Mouse (Mus musculus) retina, embryonic 14.5 days (tissue): ENCODE results near the gene Cartpt.
"Not testable (repeated sequence)": the region's sequence is repeated elsewhere in the genome, so short reads cannot be mapped to it uniquely, and the experiment has no call there.

Experiments used
- DNase-seq: peaks from one replicate; pipeline ENCODE4 v3.0.0-alpha.2; 2015; ENCODE audit warnings: low spot score

The Cartpt gene

DNA sequence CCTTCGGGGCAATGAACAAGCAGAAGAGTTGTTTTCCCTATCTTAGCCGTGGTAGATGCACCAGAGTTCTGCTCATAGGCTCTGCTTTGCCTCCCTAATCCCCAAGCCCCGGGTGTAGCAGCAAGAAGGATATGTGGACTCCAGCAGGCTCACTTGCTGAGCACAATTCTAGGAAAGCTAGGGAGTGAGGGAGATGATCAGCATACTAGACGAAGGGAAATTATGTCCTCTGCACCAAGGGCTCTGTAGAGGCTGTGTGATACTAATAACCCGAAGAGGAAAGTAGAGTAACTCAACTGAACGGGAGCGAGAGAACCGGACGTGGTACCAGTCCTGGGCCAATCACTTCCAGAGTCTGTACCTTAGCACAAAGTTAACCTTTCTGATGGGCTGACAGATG, at the start of gene Cartpt:
TSS of gene Cartpt (minus strand) at position 127 of the 400 bp plus-strand sequence.
- DNase-seq = no peak

DNA sequence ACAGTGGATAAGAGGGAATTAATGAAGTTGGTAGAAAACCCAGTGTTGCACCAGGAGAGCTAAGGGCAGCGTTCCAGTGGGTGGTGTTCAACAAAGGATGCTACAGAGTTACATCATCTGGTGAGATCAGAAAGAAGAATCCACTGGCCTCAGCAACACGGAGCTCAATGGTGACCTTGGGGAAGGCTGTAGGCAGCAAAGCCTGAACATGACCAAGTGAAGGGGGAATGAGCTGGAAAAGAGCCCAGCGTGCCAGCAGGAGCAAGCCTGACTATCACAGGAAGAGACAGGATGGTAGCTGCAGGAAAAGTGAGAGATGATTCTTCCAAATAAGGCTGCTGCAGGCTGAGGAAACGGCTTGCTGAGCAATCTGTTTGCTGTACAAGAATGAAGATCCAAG, 46.5 kb upstream of the Cartpt start:
- no peak for DNase-seq

DNA sequence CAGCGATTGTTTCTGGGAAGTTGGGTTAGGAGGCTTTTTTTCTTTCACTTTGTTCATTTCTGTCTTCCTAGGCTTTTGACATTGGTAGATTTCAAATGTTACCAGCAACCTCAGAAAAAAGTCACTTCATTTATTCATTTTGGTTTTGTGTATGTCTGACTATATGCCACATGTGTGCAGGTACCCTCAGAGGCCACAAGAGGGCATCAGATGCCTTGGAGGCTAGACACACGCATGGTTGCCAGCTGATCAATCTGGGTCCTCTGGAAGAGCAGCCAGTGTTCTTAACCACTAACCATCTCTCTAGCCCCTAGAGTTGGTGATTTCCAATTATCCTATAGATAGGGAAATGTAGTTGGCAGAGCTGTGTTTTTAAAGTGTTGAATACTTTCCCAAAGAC, 42.6 kb upstream of the Cartpt start:
- no peak for DNase-seq

DNA sequence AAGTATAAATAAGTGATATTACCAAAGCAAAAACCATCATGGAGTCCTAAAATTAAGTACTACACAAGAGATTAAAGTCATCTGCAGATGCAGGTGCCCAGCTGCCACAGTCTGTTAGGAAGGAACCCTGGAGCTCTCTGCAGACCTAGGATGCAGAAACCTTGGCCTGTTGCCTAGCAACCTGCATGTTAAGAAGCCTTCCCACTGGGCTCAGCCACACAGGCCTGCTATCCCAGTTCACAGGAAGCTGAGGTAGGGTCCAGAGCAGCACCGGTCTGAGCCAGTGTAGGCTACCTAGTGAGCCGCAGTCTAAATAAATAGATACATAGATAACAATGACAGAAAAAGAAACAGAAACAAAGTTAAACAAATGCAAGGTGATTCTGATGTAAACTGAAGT, 39.7 kb upstream of the Cartpt start:
- DNase-seq = peak; percentile 70

DNA sequence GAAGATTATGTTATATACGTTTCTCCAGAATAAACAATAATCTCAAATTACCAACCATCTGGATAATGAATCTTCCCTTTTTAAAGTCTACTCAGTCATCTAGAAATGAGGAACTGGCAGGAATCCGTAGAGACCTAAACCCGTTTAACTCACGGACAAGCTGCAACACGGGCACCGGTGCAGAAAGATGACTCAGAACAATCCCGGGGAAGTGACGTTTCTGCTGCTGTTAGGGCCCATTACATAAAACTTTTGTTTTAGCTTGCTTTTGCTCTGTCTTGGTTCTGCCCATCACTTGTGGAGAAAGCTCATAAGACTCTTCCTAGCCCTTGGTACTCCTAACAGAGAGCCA, 38.4 kb upstream of the Cartpt start:
- DNase-seq = no peak

DNA sequence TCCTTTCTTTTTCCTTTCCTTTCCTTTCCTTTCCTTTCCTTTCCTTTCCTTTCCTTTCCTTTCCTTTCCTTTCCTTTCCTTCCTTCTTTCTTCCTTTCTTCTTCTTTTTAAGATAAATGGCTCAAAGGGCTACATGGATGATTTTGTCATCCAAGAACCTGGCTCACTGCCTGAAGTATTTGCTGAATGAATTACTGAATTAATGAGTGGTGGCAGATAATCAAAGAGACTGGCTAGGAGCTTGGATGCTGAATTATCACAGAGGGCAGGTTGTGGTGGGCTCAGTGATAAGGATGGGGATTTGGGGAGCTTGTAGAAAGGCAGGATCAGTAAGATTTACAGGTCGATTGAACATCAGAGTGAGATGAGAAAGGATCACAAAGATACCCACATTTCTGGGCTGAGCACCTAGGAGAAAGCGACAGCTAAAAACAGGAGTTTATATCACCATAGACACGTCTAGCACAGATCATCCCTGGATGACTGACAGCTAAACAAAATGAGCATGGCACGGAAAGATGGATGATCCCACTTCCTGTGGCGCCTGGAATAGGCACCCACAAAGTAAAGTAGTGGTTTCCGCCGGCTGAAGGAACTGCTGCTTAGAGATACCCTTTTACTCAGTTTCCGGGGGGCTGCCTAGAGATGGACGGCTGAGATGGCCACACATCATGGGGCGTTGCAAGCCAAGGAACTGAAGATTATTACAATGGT, 37.9 kb upstream of the Cartpt start:
- DNase-seq = no peak

DNA sequence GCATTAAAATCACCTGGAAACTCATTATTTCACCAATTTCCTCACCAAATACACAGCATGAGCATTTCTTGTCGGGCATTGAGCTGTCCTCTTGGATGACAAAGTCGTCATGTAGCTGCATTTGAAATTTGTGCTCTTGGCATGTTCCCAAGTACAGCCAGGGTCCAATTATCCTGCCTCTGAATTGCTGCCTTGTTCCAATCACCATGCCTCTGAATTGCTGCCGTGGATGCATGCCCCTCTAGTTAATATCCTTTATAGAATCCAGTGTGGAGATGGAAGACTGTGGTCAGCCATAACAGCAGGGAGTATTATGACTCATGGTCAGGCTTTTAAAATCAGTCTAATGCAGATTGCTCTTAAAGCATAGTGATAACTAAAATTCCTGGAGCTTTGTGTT, 36.9 kb upstream of the Cartpt start:
- no peak for DNase-seq

DNA sequence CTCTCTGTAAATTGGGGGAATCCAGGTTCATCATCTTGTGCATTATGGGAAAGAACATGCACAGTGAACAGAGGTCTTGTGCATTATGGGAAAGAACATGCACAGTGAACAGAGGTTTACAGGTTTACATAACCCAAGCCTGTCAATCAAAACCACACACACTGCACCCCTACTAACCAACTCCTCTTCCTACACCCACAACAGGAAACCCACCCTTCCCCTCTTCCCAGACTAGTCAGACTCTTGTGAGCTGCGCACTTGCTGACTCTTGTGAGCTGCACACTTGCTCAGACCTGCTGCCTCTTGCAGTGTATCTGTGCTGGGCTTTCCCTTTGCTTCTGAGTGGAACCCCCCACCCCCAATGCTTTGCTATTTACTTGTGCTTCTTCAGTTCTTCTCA, 31.5 kb upstream of the Cartpt start:
- no peak for DNase-seq

DNA sequence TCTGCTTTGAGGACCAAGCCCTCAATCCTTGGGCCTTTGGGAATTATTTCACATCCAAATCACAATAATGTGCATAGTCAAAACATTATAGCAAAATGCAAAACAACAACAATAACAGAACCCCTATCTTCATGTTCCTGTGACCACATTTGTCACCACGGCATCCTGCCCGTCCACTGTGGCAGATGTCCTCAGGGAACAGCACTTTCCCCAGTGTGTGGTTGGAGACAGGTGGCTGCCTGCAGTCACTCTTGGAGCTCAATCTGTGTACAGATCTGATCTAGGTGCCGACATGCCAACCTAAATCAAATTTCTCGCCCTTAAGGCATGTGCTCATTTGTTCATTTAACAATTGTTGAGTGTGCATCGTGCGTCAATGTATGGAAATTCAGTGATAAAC, 30.6 kb upstream of the Cartpt start:
- no peak for DNase-seq

DNA sequence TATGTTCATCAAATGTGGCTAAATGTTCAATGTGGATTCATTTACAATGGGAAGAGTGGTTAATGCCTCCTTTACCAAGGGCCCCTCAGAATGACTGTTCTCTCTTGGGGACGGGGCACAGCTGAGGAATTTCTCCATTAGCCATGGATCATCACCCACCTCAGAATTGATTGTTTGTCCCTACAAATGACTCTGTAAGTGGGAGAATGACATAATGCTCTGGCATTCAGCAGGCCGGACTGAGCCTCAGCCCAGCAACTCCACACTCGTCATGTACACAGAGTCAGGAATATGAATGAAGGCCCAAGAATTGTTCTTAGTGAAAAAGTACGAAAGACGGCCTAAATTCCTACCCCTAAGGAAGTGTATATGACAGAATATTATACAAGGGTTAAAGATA, 25.4 kb upstream of the Cartpt start:
- peak; percentile 50 for DNase-seq

DNA sequence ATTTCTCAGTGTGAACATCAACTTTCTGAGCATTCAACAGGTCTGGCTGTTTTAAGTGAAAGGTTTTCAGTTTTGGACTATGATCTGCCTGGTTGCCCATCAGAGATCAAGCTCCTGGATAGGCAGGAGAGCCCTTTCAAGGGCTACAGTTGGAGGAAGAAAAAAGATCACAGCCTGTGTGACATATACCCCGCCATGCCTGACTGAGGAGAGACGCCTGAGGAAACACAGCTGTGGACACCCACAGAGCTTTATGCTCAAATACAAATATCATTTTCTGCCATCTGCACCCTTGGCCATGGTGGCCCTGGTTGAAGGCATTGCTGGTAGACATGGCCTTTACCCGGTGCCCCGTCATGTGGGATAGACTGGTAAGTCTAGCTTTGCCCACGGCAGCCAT, 14.7 kb upstream of the Cartpt start:
- no peak for DNase-seq

DNA sequence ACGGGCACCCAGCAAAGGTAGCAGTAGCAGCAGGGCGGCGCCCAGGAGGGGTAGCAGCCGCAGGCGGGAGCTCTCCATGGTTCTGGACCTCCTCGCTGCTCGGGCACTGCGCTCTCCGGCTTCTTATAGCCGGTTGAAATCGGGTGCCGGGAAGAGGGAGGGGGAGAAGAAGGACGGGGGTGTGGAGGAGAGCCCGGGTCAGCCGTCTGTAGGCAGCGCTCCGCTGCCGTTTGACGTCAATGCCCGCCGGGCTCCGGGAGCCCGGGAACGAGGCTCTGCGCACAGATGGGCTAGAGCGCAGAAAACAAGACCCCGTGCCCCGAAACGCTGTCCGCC, 366 bp downstream of the Cartpt start:
- peak; percentile 76 for DNase-seq

DNA sequence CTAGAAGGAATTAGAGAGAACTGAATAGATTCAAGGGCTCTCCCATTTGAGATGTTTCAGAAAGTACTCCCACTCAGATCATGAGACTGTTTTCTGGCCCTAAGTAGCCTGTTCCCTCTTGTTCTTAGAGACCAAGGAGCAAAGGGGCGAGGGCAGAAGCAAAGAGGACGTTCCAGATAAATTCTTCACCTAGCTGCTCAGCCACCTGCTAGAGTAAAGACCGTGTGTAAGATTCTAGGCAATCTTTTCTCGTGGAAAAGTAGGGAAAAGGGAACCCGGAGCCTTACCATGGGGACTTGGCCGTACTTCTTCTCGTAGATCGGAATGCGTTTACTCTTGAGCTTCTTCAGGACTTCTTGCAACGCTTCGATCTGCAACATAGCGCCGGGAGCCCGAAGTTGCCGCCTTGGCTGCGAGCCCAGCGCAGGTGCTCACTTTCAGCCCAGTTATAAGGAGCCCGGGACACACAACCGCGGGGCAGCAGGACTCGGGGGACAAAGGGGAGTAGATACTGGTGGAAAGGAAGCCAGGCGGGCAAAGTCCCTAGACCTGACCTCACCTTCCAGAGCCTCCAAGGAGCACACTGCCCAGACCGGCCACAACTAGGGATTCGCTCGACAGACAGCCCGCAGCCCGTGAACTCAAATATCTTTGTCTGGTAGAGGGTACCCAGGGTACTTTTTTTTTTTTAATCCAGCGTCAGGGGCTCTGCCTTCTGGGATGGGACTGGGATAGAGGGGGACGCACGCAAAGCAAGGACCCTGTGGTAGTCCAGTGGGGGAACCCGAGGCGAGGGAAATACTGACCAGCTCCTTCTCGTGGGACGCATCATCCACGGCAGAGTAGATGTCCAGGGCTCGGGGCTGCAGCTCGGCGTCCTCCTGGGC, 978 bp downstream of the Cartpt start:
- peak; percentile 23 for DNase-seq

DNA sequence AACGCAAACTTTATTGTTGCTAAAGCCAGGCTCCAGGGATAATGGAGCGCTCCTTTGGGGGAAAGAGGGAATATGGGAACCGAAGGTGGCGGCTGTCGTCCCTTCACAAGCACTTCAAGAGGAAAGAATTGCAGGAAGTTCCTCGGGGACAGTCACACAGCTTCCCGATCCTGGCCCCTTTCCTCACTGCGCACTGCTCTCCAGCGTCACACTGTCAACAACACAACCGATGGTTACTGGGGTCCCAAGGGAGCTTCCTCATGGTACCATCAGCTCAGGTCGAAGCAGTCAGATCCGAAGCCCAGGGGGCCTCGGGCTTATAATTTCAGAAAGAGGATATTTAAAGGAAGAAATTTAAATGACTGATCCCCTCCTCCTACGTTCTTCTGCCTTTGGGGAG, 2.1 kb downstream of the Cartpt start:
- no peak for DNase-seq

DNA sequence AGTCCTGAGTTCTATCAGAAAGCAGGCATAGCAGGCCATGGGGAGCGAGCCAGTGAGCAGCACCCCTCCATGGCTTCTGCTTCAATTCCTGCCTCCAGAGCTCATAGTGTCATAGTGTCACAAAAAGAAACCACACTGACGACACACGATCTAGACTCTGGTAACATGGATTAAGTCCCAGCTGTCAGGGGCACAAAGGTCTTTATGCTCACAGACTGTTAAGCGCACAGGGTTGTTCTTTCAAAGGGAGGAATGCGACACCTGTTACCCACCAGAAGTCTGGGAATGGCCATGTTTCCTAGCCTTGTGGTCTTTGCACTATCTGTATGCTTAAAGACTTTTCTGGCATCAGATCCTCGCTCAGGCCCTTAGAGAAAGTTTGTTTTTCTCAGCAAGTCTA, 15.3 kb downstream of the Cartpt start:
- no peak for DNase-seq

DNA sequence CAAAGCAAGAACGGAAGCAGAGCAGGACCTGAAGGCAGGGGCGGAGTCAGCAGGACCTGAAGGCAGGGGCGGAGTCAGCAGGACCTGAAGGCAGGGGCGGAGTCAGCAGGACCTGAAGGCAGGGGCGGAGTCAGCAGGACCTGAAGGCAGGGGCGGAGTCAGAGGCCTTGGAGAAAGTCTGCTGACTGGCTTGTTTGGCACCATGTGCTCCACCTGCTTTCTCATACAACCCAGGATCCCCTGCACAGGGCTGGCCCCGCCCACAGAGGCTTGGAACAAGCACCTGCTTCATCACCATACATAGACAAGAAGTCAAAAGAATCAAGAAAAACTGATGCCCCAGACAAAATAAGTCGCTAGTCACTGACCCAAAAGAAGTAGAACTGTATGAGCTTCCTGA, 19.1 kb downstream of the Cartpt start:
- DNase-seq = not testable (repeated sequence)

DNA sequence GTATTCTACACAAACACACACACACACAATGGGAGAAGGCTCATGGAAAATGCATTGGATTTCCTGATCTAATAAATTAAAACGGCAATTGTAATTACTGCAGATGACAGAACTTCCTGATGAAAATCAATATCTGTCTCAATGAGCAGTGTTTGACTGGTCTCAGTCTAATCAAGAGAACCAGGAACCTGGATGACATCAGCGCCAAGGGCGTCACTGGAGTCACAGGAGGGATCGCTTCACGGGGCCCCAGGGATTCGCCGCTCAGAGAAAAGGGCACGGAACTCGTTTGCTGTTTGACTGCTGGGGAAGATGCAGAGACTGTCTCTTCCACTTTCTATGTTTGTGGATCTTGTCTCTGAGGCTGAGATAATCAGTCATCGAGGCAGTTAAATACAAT, 21.2 kb downstream of the Cartpt start:
- DNase-seq = no peak

DNA sequence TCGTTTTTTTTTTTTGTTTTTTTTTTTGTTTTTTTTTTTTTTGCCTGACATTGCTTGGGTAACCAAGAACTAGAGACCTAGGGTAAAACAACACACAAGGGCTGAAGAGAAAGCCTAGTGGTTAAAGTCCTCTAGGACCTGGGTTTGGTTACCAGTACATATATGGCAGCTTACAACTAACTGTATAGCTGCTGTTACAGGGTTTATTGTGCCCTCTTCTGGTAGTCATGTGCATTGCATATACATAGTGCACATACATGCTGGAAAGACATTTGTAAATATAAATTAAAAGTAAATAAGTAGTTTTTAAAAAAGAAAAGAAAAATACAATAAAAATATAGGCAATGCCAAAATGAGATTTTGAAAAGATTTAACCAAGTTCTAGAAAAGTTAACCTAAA, 28.8 kb downstream of the Cartpt start:
- no peak for DNase-seq

DNA sequence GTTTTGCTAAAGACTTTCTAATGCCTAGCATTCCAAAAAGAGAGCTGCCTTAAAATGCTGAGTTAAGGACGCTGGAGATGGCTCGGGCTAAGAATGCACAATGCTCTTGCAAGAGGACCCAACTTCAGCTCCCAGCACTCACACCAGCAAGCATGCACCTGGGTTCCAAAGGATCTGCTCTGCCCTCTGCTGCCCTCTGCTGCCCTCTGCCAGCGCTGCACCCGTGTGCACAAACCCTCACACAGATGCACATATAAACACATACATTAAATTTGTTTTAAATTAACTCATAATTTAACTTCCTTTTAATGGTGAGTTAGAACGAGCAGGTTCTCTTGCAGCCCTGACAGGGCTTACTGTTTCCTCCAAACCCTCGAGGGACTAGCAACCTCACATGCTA, 32.5 kb downstream of the Cartpt start:
- DNase-seq = no peak

DNA sequence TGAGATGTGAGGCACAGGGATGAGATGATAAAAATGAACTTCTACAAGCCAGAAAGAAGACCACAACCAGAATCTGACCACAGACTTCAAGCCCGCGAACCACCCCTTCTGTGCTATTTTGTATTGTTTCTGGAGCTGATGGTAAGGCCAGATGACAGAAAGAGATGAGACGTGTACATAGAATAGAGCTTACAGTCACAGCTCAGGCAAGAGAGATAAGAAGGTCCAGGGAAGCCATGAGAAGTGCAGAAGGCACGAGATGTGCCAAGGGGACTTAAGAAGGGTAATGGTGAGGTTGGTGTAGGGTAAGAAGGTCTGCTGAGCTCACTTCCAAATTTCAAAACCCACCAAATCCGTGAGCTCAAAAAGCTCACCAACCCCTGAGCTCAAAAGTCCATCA, 36.6 kb downstream of the Cartpt start:
- no peak for DNase-seq

DNA sequence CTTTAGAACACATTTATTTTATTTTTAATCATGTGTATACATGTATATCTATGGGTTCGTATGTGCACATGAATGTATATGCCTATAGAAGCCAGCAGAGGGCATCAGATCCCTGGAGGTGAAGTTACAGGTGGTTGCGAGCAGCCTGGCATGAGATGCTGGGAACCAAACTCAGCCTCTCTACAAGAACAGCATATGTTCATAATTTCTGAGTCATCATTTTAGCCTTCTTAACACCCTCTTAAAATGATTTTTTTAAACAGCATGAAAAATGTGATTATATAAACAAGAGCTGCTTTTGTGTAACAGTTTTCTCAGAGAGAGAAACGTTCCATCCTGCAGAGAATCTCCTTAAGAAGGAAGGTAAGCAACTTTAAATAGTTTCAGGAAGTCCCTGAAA, 40.2 kb downstream of the Cartpt start:
- no peak for DNase-seq

DNA sequence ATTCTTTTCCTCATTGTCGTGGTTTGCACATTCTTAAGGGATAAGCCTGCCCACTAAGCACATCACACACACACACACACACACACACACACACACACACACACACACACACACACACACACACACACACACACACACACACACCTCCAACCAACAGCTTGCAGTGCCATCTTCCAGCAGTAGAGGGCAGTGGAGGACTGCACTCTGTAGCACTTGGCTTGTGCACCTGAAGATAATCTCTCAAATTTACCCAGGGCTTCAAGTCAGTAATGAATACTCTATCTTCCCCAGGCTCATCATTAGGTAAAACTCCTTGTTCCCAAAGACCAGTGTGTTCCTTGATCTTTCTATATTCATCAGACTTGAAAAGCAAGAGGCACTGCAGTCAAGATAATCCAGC, 41.8 kb downstream of the Cartpt start:
- peak; percentile 84 for DNase-seq

DNA sequence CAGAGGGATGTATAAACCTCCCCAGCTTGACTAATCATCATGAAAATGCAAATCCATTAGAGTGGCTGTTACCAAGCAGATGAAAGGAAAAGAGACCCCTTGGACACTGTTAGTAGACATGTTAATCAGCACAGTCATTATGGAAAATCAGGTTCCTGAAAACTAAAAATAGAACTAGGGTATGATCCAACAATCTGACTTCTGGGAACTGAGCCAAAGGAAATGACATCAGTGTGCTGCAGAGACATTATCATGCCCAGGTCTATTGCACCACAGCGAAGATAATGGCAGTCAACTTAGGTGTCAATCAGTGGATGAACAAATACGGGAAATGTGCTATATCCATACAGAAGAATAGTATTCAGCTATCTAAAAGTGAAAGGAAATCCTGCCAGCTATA, 43.0 kb downstream of the Cartpt start:
- DNase-seq = no peak

DNA sequence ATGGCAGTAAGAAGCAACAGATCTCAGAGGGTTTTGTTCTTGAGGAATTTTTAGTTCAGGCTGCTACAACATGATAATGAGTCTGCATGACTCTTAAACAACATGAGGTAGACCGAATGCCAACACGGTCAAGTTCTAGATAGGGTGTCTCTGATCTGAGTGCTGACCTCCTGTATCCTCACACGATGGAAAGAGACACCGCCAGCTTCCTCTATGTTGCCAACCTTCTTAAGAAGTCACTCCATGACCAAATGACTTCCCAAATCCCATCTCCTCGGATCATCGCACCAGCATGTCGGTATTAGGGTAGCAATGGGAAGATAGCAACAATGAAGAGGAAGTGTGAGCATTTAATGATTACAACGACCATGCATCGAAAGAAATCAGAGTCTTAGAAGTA, 43.6 kb downstream of the Cartpt start:
- no peak for DNase-seq
